Mouse (Mus musculus) thymus, postnatal 14 days (tissue): ENCODE data around the gene Plxnd1.

Experiments used
- DNase-seq: peaks from one replicate; pipeline ENCODE4 v3.0.0; 2021

Gene Plxnd1

DNA sequence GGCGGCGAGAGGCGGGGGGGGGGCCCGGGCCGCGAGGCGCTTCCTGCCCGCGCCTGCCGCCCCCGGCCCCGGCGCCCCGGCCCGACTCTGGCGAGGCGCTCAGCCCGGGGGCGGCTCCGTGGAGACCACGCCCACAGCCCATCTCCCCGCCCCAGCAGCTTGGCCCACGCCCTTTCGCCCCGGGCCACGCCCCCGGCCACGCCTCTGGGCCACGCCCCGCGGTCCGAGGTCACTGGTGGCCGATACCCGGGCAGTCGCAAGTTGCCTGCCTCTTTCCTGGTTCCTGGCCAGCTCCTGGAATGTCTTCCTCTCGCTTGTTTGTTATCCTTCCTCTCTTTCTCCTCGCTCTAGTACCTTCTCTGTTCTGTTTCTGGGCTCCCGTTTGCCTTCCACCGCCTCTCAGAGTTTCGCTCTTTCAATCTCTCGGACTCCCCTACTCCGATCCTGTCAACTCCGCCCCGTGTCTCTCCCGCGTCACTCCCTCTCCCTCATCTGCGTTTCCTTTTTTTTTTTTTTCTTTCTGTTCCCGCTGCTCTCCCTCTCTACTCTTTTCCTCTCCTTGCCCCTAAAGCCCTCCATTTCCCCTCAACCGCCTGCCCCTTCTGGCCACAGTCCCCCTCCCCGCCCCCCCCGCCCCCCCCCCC, at the start of gene Plxnd1:
TSS of gene Plxnd1 (minus strand) at position 129 of the 644 bp plus-strand sequence.
- peak; percentile 96 for DNase-seq

DNA sequence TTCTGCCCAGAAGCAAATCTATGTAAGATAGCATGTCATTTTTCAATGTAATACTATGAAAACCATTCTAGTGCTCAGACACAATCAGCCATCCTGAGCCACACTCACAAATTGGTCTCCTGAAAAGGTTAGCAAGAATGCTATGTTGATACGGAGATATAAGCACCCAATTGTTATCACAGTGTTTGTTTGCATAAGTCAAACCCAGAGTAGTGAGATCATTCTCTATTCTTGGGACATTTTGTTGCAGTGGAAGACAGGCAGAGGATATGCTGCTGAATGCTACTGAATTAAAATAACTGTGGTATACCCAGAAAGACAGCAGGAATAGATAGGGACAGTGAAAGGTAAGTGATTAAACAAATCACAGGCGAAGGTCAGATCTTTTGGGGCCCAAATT, 49.2 kb upstream of the Plxnd1 start:
- no peak for DNase-seq

DNA sequence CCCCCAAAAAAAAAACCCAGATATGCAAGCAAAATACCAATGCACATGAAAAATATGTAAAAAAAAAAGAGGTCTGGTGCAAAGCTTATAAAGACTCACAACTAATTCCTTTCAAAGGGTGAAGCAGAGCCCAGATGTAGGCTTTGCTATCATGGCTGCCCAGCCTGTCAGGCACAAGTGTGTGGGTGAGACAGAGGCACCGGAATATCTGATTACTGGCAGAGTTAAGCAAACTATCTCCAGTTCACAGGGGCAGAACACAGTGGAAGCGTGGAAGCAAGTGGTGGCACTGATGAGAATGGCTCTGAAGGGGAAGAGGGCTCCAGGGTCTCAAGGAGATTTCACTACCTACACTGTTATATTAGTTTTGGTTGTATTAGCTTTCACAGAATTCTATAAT, 43.4 kb upstream of the Plxnd1 start:
- DNase-seq: no peak

DNA sequence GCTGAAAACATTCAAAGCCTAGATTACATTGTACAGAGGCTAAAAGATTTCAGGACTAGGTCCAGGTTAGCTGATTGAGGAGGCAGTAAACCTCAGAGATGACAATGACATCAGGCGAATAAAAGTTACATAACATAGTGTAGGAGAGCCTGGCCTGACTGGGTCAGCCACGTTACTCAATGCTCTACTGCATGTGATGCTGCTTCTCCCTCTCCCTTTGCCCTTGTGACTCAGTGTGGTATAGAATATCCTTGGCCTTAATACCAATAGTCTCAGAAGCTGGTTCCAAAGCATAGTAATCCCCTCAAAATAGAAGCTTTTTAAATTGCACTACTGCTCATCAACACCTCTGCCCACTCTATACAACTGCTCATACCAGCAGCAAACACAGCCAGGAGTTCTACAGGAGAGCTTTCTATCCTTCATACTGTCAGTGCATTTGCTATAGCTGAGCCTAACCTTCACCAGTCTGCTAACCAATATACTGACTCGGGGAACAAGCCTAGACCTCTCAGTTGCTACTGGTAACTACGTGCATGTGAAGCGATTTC, 42.6 kb upstream of the Plxnd1 start:
- DNase-seq: no peak

DNA sequence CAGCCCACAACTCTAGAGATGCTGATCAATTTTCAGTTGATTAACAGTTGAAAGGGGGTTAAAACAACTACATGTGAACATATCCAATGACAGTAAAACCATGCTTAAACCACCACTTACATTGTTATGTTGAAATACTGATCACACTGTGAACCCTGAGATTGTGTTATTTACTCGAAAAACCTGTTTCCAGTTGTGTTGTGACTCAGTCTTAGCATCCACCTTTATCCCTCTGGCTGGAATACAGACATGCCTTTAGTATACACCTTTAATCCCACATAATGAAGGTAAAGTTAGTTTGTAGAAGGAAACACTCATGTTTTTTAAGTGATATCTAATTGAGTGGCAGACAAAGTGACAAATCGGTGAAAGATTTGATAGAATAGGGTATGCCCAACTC, 41.8 kb upstream of the Plxnd1 start:
- no peak for DNase-seq

DNA sequence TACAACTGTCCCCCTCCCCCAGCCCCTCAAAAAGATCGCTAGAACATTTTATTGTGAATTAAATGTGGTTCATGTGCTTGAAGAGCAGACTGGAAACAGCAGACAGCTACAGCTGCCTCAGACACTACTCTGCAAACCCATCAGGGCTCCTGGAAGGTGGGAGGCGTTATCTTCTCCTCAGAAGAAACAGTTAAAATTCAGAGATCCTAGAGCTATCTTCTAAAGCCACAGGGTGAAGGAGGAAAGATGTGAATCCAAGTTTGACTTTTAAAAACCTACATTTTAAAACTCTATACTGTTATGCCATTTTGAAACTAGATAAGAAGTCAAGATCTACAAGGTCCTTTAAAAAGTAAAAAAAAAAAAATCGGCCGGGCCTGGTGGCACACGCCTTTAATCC, 36.2 kb upstream of the Plxnd1 start:
- no peak for DNase-seq

DNA sequence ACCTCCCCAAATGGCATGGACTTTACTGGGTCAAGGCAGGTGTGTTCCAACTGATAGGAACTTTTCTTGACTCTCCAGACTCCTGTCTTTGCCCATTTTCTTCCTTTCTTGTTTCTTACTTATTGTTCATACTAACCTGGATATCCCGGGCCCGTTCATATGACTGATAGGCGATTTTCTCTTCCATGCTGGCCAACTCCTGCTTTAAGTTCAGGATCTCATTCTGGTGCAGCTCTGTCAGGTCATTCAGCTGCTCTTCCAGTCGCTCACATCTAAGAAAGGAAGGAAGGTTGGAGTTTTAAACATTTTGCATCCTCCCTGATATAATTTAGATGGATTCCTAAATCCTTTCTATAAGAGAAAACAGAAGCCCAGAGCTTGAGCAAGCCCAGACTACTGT, 29.9 kb upstream of the Plxnd1 start:
- DNase-seq: no peak

DNA sequence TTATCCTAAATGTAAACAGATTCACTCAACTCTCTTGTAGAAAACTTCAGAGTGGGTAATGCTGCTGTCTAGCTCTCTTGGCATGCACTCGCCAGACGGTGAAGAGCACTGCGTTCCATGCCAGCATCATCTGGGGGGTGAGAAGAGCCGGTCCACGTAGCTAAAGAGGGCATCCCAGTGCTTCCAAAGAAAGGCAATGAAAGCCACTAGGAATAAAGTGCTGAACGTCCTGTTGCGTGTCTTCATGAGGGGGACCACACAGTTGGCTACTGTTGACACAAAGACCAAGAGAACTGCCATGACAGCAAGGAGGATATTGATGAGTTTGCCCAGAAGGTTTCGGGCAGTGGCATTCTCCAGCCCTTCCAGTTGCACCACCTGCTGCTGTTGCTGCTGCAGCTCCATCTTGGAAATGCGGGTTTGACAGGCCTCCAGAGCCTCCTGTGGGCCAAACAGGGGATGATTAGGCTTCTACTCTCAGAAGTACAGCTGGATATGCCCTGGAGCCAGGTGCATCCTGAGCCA, 27.2 kb upstream of the Plxnd1 start:
- DNase-seq: no peak

DNA sequence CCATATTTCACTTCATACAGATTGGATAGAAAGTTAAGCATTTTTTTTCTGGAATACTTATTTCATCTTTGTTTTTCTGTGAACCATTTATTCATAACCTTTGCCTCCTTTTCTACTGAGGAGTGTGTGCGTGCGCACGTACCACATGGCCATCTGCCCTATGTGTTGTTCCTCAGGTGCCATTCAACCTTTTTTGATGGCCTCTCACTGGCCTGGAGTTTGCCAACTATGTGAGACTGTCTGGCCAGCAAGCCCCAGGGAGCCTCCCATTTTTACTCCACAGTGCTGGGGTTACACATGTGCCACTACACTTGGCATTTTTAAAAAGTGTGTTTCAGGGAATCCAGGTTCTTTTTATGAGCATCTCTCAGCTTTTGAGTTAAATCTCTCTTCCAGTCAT, 21.1 kb upstream of the Plxnd1 start:
- no peak for DNase-seq

DNA sequence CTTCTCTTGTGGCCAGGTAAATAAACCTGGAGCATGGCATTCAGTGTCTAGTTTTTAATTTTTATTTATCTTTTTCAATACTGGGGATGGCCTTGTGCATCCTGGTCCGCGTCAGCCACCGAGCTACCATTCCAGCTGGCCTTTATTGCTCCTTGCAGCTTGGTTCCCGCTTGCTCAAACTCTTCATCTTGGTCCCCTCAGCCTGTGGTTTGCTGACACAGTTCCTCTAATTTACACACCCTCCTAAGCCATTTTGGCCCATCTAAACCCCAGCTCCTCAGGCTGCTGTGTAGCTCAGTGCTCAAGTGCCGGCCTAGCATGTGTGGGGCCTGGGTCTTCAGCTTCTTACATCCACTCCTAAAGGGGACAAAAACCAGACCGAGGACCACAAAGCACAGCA, 19.3 kb upstream of the Plxnd1 start:
- no peak for DNase-seq

DNA sequence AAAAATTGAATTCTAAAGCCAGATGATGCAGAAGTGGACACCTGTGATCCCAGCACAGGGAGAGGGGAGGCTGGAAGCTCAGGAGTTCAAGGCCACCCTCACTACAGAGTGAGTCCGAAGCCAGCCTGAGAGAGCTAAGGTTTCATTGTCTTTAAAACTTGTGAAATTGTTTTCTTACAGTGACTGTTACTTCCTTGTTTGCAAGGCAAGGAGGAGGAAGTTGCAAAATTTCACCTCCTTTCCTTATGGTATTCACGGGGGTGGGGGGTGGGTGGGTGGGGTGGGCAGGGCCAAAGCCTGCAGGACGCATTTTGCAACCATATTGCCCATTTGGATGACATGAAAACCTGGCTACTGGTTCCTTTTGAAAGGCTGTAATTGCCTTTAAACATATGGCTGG, 18.9 kb upstream of the Plxnd1 start:
- DNase-seq: no peak

DNA sequence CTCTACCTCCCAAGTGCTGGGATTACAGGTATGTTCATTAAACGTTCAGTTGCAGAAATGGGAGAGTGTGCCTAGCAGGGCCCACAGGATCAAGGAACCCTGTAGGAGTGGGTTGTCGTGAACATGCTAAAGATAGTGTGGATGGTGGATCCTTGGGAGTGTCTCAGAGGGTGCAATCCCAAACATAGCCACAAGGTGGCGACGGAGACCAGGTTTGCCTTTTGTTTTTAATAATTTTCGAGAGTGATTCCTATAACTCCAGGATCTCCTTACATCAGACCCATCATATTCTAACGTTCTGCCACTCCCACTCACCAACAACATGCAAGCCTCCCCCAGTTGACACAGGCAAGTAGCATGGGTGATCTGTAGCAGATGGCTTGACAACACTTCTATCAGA, 15.7 kb upstream of the Plxnd1 start:
- DNase-seq: peak; percentile 76

DNA sequence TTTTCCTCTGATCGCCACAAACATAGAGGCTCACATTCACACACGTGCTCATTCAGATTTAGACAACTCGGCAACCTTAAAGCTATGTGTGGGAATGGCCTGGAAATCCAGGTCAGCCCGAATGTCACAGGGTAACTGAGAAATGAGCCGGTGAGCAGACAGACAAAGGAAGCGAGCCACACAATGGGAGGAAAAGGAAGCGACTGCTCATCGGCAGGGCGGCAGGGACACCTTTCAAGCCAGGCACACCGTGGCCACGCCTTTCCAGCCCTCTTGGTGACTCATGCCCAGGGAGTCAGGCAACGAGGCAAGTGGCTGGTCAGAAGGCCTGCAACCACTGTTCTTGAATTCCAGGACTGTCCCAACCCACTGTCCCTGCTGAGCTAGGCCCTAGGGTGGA, 14.6 kb upstream of the Plxnd1 start:
- DNase-seq: no peak

DNA sequence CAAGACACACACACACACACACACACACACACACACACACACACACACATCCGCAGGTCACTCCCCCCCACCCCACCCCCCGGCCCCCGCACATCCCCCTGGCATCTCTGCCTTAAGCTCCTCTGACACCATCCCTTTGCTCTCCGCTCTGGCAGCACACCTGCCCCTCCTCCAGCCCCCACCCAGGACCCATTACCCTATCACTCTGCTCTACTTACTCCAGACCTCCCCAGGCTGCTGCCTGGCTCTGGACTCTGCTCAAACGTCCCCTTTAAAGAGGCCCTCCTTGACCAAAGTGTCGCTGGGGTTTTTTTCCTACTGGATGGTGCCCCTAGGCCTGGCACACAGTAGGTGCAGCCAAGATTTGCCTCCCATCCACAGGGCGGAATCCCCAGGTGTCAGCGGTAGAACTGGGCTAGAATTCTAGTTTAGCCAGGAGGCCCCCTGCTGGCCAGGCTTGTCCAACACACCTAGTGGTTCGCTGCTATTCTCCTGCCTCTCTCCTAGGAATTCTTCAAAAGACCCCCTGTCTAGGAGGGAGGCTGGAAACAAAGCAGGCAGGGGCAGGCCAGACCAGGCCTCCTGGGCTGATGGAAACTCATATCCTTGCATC, 12.9 kb upstream of the Plxnd1 start:
- peak; percentile 82 for DNase-seq

DNA sequence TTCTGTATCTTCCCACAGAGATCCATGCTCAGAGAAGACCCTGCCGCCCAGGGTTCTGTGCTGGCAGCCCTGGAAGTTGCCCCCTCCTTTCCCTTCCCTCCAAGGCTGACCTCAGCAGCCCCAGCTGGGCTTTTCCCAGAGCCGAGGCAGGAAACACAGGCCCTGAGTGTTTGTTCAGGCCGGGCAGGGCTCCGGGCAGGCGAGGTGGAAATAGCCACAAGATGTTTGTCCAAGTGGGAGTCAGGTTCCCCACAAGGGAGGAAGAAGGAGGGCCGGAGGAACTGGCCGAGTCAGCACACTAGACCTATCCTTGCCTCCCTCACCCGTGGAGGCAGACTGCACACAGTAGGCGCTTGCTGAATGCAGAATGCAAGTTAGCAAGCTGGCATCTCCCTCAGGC, 11.9 kb upstream of the Plxnd1 start:
- DNase-seq: peak; percentile 12

DNA sequence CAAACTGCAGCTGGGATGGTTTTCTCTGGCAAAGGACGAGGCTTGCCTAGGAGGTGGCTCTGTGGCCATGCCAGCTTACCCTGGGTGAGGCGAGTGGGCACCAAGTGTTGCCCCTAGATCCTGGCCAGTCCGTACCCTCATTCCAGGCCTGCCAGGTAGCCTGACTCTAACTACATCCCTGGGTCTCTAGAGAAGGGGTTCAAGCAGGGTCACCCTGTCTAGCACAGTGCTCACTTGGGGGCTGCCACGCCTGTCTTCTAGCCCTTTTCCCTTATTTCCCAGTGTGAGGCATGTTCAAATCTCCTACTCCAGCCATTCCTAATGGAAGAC, 11.1 kb upstream of the Plxnd1 start:
- no peak for DNase-seq

DNA sequence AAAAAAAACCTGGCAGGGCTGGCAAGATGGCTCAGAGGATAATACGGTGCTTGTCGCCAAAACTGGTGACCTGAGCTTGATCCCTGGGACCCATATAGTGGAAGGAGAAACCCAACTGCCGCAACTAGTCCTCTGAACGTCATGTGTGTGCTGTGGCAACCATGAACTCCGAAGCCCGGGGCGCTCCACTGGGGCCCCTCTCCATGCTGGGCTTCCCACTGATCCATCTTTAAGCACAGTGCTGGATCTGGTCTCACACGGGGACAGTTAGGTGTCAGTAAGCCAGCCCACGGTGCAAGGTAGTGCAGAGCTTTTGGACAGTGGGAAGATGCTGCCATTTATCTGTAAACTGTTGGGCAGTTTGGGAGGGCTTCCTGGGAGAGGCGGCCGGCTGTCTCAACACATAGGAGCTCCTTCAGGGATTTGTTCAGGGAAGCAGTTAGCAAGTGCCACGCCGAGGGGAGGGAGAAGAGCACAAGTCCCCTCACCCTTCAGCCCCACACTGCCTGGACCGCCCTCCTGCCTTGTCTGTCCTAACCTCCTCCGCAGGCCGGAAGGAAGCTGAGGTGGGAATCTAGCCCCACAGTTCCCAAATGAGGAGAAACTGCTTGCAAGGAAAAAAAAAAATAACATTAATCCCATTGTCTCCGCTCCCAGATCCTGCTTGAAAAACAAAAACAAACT, 10.6 kb upstream of the Plxnd1 start:
- no peak for DNase-seq

DNA sequence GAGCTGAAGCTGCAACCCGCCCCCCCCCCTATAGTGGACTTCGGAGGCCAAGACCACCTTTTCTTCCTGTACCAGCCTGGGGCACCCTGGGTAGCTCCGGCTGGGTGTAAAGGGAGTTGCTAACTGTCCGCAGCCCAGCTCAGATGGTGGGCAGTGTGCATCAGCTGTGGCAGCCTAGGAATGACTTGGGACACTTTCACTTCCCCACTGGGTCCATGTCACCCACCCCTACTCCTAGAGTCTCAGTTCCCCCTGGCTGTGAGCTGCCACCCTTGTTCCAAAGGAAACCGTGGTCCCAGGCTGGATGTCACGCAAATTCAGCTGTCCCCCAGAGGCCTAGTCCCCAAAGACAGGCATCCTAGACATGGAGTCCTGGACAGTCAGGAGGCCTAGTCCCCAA, 9.9 kb upstream of the Plxnd1 start:
- DNase-seq: no peak

DNA sequence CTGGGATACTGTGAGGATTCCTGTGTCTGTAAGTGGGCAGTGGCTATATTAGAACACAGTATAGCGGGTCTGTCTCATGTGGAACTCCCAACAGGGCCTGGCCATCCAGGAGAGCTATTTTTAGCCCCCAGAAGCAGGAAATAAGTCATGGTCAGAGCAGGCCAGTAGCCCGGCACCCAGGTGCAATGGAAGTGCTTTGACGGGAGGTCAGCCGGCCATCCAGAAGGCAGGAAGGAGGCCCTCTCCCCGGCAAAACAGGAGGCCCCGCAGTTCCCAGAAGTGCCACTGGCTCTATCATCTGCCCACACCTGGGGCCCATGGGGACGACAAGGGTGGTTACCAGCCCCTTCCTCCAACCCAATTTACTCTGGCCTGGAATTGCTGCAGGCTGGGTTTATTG, 9.3 kb upstream of the Plxnd1 start:
- peak; percentile 15 for DNase-seq

DNA sequence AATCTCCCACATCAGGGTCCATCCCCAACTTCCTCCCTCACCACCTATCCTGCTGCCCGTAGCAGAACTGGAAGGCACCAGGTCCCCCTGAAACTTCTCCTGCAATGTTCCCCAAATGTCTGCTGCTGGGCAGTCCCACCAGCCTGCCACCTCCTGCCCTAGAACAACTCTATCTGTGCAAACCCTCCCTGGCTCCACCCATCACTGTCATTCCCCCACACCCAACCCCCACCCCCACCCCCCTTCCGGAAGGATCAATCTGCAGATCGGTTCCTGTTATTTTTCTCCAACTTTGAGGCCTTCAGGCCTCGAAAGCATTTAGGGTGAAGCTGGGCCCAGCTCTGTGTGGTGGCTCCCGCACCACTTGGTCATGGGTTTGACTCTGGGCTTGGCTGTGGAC, 8.7 kb upstream of the Plxnd1 start:
- DNase-seq: peak; percentile 51

DNA sequence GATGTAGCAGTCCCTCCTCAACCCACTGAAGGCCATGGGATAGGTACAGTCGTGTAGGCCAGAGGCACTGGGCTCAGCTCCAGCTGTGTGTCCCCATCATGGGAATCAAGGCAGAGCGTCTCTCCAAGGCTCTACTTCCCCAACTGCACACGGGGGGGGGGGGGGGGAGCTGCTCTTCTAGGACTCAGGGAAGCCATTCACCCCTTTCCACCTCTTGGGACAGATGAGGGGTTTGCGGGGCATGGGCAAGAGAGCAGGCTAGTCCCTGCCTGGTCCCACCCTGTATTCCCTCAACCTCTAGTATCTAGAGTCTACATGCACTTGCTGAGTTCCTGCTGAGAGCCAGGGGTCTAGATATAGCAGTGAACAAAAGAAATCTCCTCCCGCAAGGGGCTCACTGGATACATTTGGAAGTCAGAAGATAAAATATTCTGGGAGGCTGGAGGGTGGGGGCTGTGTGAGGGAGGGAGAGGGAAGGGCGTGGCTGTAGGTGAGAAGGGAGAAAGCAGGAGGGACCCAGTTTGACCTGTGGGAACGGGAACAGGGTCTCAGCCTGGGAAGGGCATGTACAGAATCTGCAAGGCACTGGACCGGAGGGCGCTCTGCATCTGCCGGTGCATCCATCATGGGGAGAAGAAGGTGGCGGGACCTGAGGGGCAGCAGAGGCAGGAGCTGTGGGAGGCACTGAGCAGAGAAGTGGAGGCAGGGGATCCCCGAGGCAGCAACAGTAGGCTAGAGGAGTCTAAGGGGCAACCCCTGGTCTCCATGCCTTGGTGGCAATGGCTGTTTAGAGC, 7.7 kb upstream of the Plxnd1 start:
- peak; percentile 16 for DNase-seq

DNA sequence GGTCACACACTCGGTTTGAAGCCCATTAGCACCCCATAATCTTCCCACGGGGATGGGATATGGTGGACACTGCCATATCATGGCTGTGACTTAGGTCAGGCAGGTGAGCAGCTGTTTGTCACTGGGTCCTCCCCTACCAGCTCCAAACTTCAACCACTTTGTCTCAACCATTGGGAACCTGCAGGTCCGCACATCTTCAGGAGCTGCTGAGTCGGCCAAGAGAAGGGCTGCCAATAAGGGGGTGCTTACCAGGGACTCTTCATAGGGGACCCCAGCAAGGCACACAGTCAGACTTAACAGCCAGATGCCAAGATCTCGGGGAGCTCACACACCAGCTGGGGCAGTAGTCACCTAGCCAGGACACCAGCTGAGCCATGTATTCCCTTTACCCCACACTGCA, 6.0 kb upstream of the Plxnd1 start:
- DNase-seq: no peak

DNA sequence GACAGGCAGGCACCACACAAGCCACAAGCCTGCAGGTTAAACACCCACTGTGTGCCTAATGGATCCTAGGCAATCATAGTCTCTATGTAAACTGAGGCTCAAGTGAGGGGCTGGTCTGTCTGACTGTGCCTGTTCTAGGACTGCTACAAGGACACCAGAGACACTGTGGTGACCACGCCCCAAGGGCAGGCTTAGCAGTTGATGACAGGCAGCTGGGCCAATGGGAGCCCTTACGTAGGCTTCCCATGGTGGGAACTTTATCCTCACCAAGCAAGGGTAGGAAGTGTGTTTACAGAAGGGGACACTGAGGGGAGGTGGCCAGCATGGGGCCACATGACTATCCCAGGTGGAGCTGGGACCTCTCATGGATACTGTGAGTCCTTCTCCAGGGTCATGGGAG, 4.4 kb upstream of the Plxnd1 start:
- no peak for DNase-seq
